Mouse (Mus musculus) olfactory bulb, adult 2 months (tissue): ENCODE measurements at regions not wholly inside any gene's neighbourhood (a gene's known extent, or its start where the extent isn't known, plus 50 kb on each side); places are given as distances from the start of the nearest gene placed in this dataset.
"Not testable (repeated sequence)": the region's sequence is repeated elsewhere in the genome, so short reads cannot be mapped to it uniquely, and the experiment has no call there.

ENCODE experiments used
- CTCF ChIP-seq: fragments of 200-500 bp; IDR thresholded peaks from 2 replicates; pipeline ENCODE4 v1.5.1; 2012; ENCODE audit warnings: low read depth, mild to moderate bottlenecking, low read length, moderate library complexity; ENCODE audit not compliant: insufficient read depth
- POLR2A ChIP-seq: fragments of 200-500 bp; IDR thresholded peaks from 2 replicates; pipeline ENCODE4 v1.6.1; 2012; ENCODE audit warnings: mild to moderate bottlenecking, low read depth, low read length, moderate library complexity; ENCODE audit not compliant: insufficient read depth

DNA sequence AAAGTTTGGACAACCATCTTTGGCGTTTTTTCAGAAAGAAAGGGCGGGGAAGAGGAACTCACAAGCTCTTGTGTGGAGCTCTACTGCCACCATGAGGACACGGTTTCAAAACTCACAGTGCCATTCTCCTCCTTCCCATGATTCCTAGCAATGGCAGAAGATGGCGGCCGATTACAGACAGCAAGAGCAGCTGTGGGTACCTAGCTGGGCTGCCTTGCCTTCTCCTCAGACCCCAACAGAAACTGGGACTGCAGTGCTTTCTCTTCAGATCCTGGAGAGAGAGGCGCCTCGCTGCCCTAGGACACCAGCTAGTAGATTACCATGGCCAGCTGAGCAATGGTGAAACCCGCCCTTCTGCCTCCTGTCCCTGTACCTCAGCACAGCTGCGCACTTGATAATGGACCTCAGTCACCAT lies 174.2 kb upstream of the Olfr1324 start:
- not testable (repeated sequence) for TF ChIP-seq CTCF, POLR2A
